Mouse (Mus musculus): Measurements from ENCODE around the gene Frrs1l. TPM values are rescaled to one million over a fixed set of nuclear protein-coding genes. Genes with fewer than 3 reads are reported as not detected.

The Frrs1l gene
- polyA plus RNA-seq, 1 experiment from 2014 or later = 0.06 TPM

DNA sequence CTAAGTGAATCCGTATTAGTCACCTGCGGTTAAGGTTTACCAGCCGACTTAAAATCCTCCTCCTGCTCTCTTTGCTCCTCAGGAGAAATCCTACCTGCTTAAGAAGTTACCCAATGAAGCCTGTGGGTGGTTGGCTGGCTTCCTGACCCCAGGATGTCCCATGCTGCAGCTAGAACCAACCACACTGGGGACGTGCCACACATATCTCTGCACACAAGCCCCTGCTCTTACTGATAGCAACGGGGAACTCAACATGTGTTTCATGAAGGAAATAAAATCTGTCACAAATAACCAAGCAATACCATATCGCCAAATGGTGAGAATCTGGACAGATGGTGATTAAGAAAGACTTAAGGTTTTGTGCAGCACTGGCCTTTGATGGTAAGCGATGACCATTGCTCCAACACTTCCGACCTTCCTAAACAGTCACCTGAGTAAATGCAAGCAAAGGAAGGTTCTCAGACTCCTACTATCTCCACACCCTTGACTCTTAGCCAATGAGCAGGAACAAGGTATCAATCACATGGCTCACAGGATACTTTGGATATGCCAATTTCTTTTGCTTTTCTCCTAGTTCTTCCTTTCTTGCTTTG, 21.4 kb upstream of the Frrs1l start:
- no peaks in the 10 kb centered on the region for H3K9me3 ChIP-seq (replicated peaks)
- WGBS (ENCODE audit: insufficient replicate concordance) = 34% methylated on average over 8 of the region's 8 CpGs
- H3K4me3 ChIP-seq = no peak overlapping the region
- no peak overlapping the region for H3K9ac ChIP-seq
- no peak for ATAC-seq
- no peaks in the 10 kb centered on the region for H3K36me3 ChIP-seq
- peaks cover 29% of the 10 kb centered on the region for H3K27me3 ChIP-seq (replicated peaks)
- H3K4me2 ChIP-seq = no peak overlapping the region
- no peaks in the 10 kb centered on the region; the same call in 1 of the 2 replicates for H3K4me1 ChIP-seq
- H3K27ac ChIP-seq = no peak overlapping the region

DNA sequence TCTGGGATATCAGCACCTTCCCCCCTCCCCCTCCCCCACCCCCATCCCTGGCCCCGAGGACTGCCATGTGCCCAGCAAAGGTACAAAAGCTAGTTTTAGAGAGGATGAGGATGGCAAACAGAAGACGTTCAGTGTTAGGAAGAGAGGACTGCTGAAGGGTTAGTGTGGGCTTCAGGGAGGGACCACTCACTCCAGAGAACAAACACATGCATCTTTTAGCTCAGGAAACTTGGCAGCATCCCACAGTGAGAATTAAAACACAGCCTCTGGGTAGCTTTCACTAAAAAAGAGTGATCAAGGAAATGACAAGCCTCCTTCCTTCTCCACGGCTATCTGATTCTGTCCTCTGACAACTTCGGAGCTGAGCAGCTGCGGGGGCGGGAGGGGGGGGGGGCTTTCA, 20.7 kb upstream of the Frrs1l start:
- 7% methylated on average over 6 of the region's 6 CpGs for WGBS (ENCODE audit: insufficient replicate concordance)
- H3K4me1 ChIP-seq = no peaks in the 10 kb centered on the region; the same call in 1 of the 2 replicates
- no peak overlapping the region for H3K4me2 ChIP-seq
- H3K9me3 ChIP-seq (replicated peaks) = no peaks in the 10 kb centered on the region
- H3K27ac ChIP-seq = no peak overlapping the region
- H3K27me3 ChIP-seq (replicated peaks) = peaks cover 30% of the 10 kb centered on the region
- no peak overlapping the region for H3K9ac ChIP-seq
- no peak for ATAC-seq
- H3K4me3 ChIP-seq = no peak overlapping the region
- H3K36me3 ChIP-seq = no peaks in the 10 kb centered on the region

DNA sequence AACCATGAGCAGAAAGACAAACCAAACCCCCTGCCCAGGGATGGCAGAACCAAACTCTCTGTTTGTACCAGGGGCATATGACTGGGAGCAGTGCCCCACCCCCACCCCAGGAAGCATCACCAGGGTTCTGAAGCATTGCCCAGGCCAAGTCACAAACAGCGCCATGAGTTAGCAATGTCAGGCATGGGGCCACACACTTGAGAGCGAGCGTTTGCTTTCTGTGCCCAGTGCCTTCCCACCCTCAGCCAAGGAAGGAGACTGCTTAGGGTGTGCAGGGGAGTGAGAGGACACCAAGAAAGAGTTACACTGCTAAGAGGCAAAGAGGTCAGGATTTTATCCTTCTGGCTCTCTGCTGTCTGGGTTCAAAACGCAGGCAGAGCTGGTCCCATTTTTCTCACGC, 20.2 kb upstream of the Frrs1l start:
- no peak for ATAC-seq
- Histone ChIP-seq H3K27ac (no peak overlapping the region), H3K4me3 (no peak overlapping the region), H3K4me2 (no peak overlapping the region), H3K27me3 (replicated peaks) (peaks cover 30% of the 10 kb centered on the region; the same call in 1 of the 2 replicates), H3K9ac (no peak overlapping the region), H3K36me3 (no peaks in the 10 kb centered on the region), H3K4me1 (no peaks in the 10 kb centered on the region; the same call in 1 of the 2 replicates), H3K9me3 (replicated peaks) (no peaks in the 10 kb centered on the region)
- 33% methylated on average over 5 of the region's 5 CpGs for WGBS (ENCODE audit: insufficient replicate concordance)

DNA sequence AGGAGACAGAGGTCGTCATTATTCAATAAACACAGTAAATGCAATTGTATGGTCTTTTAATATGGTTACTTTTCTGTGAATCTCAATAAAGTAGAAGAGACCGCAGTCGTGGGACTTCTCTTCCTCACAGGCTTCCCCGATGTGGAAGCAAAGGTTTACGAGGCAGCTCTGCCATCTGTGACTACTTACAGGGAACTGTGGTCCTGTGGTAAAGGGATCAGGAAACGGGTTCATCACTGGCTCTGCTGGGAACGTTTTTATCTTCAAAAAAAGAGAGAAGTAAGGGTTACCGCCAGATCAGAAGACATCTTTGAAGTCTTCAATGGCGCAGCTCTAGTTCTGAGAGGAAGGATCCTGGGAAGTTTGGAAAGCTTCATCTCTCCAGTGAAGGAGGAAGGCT, 17.5 kb upstream of the Frrs1l start:
- H3K27me3 ChIP-seq (replicated peaks) = peaks cover 30% of the 10 kb centered on the region; the same call in 1 of the 2 replicates
- no peak overlapping the region for H3K9ac ChIP-seq
- no peaks in the 10 kb centered on the region for H3K9me3 ChIP-seq (replicated peaks)
- WGBS (ENCODE audit: insufficient replicate concordance) = 24% methylated on average over 9 of the region's 9 CpGs
- ATAC-seq = no peak
- no peaks in the 10 kb centered on the region for H3K36me3 ChIP-seq
- no peaks in the 10 kb centered on the region; the same call in 1 of the 2 replicates for H3K4me1 ChIP-seq
- no peak overlapping the region for H3K4me3 ChIP-seq
- H3K27ac ChIP-seq = no peak overlapping the region
- H3K4me2 ChIP-seq = no peak overlapping the region

DNA sequence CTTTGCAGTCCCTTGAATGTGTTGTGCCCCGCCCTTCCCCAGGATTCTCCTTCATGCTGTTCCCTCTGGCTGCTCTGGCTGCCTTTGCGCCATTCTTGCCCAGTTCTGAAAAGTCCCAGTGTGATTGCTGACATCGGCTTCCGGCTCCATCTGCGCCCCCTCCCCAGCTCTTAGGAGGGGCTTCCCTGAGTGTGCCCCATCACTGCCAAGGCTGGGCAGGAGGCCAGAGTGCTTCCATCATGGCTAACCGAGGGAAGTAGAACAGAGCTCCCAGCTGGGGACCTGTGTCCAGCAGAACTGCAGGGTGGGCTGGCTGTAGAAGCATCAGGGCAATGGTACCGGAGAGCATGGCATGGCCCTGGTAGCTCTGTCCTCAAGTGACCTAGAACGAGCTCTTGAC, 14.8 kb upstream of the Frrs1l start:
- no peaks in the 10 kb centered on the region for H3K4me1 ChIP-seq
- no peaks in the 10 kb centered on the region for H3K36me3 ChIP-seq
- WGBS (ENCODE audit: insufficient replicate concordance) = 61% methylated on average over 8 of the region's 8 CpGs
- H3K27ac ChIP-seq = no peak overlapping the region
- H3K27me3 ChIP-seq (replicated peaks) = 0 out of 2 replicates have a peak, but pooled peaks cover 10% of the 10 kb centered on the region
- no peak overlapping the region for H3K4me2 ChIP-seq
- ATAC-seq = no peak
- no peak overlapping the region for H3K9ac ChIP-seq
- H3K4me3 ChIP-seq = no peak overlapping the region
- H3K9me3 ChIP-seq (replicated peaks) = no peaks in the 10 kb centered on the region

DNA sequence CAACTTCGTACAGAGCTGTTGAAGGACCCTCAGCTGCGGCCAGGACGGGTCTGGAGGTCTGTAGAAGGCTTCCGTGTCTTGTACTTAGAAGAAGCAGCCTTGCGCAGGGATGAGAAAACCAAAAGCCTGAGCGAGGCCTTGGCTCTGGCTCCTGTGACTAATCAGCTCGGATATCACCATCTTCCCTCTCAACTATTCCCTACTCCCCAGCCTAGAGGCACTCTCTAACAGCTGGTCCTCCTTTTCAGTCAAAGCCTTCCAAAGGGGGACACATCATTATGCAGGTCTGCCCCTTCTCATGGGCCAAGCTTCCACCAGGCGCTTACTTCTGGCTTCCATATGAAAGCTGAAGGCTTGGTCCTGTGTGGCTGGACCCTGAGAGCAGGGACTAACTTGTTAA, 13.7 kb upstream of the Frrs1l start:
- Histone ChIP-seq H3K27me3 (replicated peaks) (0 out of 2 replicates have a peak, but pooled peaks cover 4% of the 10 kb centered on the region), H3K9ac (no peak overlapping the region), H3K4me2 (no peak overlapping the region), H3K27ac (no peak overlapping the region), H3K9me3 (replicated peaks) (no peaks in the 10 kb centered on the region), H3K4me3 (no peak overlapping the region), H3K36me3 (no peaks in the 10 kb centered on the region), H3K4me1 (no peaks in the 10 kb centered on the region)
- WGBS (ENCODE audit: insufficient replicate concordance) = 72% methylated on average over 8 of the region's 8 CpGs
- no peak for ATAC-seq

DNA sequence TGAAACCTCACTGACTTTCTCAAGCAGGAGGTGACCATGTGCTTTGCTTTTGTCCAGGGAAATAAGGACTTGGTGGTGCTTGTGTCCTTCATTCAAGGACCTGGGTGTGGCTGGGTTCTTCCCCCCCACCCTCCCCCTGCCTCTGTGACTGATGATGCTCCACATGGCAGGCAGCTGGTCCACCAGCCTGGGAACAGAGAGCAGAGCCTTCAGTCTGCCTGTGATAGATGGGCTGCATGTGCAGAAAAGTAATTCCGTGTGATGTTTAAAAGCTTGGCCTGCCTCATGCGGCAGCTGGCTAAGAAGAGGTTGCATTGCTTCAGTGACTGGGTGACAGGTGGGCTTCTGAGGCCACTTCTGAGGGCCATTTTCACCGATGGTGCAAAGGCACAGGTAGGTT, 12.6 kb upstream of the Frrs1l start:
- Histone ChIP-seq H3K4me3 (no peak overlapping the region), H3K9me3 (replicated peaks) (no peaks in the 10 kb centered on the region), H3K9ac (no peak overlapping the region), H3K4me1 (no peaks in the 10 kb centered on the region), H3K27ac (no peak overlapping the region), H3K27me3 (replicated peaks) (0 out of 2 replicates have a peak, but pooled peaks cover 4% of the 10 kb centered on the region), H3K4me2 (no peak overlapping the region), H3K36me3 (no peaks in the 10 kb centered on the region)
- 54% methylated on average over 3 of the region's 3 CpGs for WGBS (ENCODE audit: insufficient replicate concordance)
- no peak for ATAC-seq

DNA sequence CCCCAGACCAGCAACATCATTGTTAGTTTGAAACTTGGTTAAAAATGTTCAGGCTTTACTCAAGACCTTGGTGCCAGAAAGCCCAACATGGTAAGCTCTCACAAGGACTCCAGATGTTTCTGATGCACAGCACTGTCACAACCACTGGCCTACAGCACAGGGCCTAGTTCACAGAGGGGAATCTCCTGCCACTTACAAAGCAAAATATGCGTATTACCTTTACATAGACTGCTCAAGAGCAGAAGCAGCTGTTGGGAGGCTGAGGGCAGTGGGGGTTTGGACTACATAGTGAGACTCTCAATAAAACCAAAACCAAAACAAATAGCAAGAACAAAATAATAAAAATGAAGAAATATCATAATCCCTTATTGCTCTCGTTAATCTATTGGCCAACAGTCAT, 11.2 kb upstream of the Frrs1l start:
- no peak overlapping the region for H3K4me3 ChIP-seq
- H3K9me3 ChIP-seq (replicated peaks) = no peaks in the 10 kb centered on the region
- H3K4me2 ChIP-seq = no peak overlapping the region
- no peaks in the 10 kb centered on the region for H3K36me3 ChIP-seq
- H3K27me3 ChIP-seq (replicated peaks) = 0 out of 2 replicates have a peak, but pooled peaks cover 4% of the 10 kb centered on the region
- H3K4me1 ChIP-seq = no peaks in the 10 kb centered on the region
- H3K27ac ChIP-seq = no peak overlapping the region
- H3K9ac ChIP-seq = no peak overlapping the region
- no peak for ATAC-seq
- 71% methylated on average over 2 of the region's 2 CpGs for WGBS (ENCODE audit: insufficient replicate concordance)

DNA sequence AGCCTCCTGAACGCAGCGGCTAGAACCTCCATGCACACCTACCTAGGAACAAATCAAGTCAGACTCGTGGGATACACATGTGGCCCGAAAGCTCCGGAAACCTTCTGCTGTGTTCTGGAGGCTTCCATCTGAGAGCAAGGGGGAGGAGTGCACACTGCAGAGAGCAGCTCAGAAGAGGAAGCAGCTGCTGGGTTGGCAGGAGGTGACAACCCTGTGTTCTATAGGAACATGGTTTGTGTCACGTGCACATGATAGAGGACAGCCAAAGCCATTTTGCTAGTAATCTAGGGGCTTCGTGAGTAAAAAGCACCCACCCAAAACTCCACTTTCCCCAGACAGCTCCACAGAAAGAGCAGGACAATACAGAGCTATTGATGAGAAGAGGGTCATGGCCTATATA, 3.1 kb upstream of the Frrs1l start:
- Histone ChIP-seq H3K27ac (no peak overlapping the region), H3K4me1 (no peaks in the 10 kb centered on the region), H3K4me3 (no peak overlapping the region), H3K4me2 (no peak overlapping the region), H3K9me3 (replicated peaks) (no peaks in the 10 kb centered on the region), H3K9ac (no peak overlapping the region), H3K27me3 (replicated peaks) (peaks cover 50% of the 10 kb centered on the region), H3K36me3 (no peaks in the 10 kb centered on the region)
- no peak for ATAC-seq
- 54% methylated on average over 7 of the region's 7 CpGs for WGBS (ENCODE audit: insufficient replicate concordance)

DNA sequence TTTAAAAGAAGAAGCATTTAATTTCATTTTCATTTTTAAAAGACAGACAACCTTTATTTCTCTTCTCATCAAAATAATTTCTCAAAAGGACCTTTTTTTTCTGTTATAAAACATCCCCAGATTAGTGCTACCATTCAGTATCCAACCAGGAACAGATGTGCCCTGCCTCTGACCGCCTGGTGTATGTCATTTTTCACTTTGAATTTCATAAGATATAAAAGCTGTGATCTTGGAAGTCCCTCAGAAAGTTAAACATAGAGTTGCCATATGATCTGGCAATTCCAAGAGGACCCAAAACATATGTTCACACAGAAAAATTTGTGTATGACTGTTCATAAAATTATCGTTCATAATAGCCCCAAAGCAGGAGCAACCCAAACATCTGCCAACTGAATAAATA, 1.8 kb upstream of the Frrs1l start:
- 52% methylated on average over 2 of the region's 2 CpGs for WGBS (ENCODE audit: insufficient replicate concordance)
- H3K27me3 ChIP-seq (replicated peaks) = peaks cover 64% of the 10 kb centered on the region
- ATAC-seq = no peak
- no peak overlapping the region for H3K9ac ChIP-seq
- no peaks in the 10 kb centered on the region for H3K9me3 ChIP-seq (replicated peaks)
- H3K27ac ChIP-seq = no peak overlapping the region
- no peak overlapping the region for H3K4me2 ChIP-seq
- no peak overlapping the region for H3K4me3 ChIP-seq
- no peaks in the 10 kb centered on the region for H3K36me3 ChIP-seq
- H3K4me1 ChIP-seq = no peaks in the 10 kb centered on the region

DNA sequence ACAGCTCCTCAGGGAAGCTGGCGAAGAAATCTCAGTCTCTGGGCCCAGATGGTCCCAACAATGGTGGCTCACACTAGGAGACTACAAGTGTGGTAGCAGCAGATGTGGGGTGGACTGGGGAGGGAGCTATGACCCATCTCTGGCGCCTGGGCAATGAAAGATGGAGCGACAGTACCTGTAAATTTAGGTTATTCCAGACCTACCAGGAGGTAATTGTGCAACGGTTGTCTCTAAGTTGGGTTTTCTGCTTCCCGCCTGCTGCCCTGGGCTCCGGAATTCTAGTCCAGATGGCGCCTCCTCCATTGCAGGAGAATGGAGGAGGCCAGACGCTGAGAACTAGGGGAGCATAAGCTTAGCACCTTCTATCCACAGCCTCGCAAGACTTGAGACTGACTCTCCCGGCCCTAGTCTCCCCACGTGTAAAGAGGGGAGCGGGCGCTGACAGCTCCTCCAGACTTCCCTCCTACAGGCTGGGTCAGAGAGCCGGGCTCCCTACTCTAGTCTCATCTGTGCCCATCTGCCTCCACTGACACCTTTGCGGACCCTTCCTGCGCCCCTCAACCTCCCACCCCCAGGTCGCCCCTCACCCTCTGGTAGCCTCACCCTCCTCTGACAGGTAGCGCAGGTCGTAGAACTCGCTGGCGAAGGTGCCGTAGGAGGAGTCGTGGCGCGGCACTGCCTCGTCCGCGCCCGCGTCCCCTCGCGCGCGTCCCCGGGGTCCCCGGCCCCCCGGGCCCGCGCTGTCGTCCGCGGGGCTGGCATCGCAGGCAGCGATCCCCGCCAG, 568 bp downstream of the Frrs1l start:
- Histone ChIP-seq H3K36me3 (no peaks in the 10 kb centered on the region), H3K4me2 (peak overlapping the region; percentile 70), H3K4me3 (peak overlapping the region; percentile 50), H3K9ac (no peak overlapping the region), H3K27ac (no peak overlapping the region), H3K4me1 (no peaks in the 10 kb centered on the region), H3K9me3 (replicated peaks) (no peaks in the 10 kb centered on the region), H3K27me3 (replicated peaks) (peaks cover 73% of the 10 kb centered on the region)
- WGBS (ENCODE audit: insufficient replicate concordance) = 3% methylated on average over 45 of the region's 45 CpGs
- no peak for ATAC-seq

DNA sequence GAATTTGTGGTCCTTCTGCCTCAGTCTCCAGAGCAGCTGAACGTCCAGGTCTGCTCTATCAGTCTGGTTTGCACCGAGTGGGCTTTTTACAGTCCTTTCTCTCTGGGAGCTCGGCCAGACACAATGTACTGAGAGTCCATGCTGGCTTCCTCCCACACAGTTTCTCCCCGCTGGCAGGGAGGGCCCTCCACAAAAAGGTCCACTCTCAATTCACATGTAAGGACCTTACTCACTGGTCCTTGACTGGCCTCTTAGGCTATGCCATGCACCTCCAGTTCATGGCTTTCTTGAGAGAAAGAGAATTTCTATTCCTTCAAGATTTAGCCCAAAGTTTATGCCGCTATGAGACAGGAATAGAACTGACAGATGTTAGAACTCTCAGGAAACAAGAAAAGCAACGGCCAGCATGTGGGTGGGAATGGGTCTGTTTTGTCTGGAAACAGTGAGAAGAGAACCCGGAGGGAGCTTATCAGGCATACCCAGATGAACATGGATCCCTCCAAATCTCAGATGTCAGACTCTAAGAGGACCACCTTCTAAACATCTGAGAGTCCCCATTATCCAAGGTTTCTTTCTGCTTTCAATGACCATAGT, 24.5 kb downstream of the Frrs1l start:
- Histone ChIP-seq H3K27ac (no peak overlapping the region), H3K9ac (no peak overlapping the region), H3K4me3 (no peak overlapping the region), H3K9me3 (replicated peaks) (no peaks in the 10 kb centered on the region), H3K4me1 (no peaks in the 10 kb centered on the region), H3K4me2 (no peak overlapping the region), H3K36me3 (no peaks in the 10 kb centered on the region), H3K27me3 (replicated peaks) (no peaks in the 10 kb centered on the region)
- 33% methylated on average over 7 of the region's 7 CpGs for WGBS (ENCODE audit: insufficient replicate concordance)
- no peak for ATAC-seq
